ENCODE assay signal across 11 mouse cellular contexts in genomic region chr11:99105981-99106726, GRCm38 (mm10). TPM values are rescaled to one million over a fixed set of nuclear protein-coding genes. Genes with fewer than 3 reads are reported as not detected.
DNase-seq lines count a peak whose midpoint lies in the region; ATAC-seq and TF ChIP-seq lines count a peak whose summit lies in the region.
"Had no signal": no experiment of that assay in that cellular context is flagged by ENCODE, and none has a peak within 500 bp of the region (broad histone marks: within the 10 kb centered on the region; RNA-seq: fewer than 3 reads in every experiment).

No protein-coding gene starts in this region.

- no peaks in the 10 kb centered on the region for H3K9me3 ChIP-seq in liver, embryonic 15.5 days (replicated peaks)

- peaks cover 12% of the 10 kb centered on the region for H3K4me1 ChIP-seq in liver, embryonic 15.5 days (replicated peaks)

- H3K27ac ChIP-seq in liver, embryonic 15.5 days (replicated peaks): no peak overlapping the region
- H3K27ac ChIP-seq in left cerebral cortex, adult 2 months: no peak overlapping the region

- H3K9ac ChIP-seq in liver, embryonic 15.5 days: no peak overlapping the region

- DNase-seq in 416B (ENCODE audit: low read depth) (peak; percentile 59), NIH3T3 (ENCODE audit: low read depth) (peak; percentile 62)
- peak; percentile 77 to 82 for DNase-seq in kidney, adult 8-10 months
- no peak for DNase-seq in right cerebral cortex, postnatal 10 days (ENCODE audit: low spot score in 2 of 2)
- DNase-seq in left cerebral cortex, adult 2 months (ENCODE audit: extremely low spot score in 1 of 2, low spot score in 2 of 2): no peak
- DNase-seq in thymus, postnatal 25 days: no peak
- DNase-seq: heart, postnatal 14 days; retina, postnatal 1 day; thymus, postnatal 36 days had no signal

- peak; percentile 63; the same call in 1 of the 2 replicates for ATAC-seq in liver, embryonic 15.5 days (ENCODE audit: insufficient read depth)

- 0 out of 2 replicates have a peak, but pooled peaks cover 3% of the 10 kb centered on the region for H3K27me3 ChIP-seq in liver, embryonic 15.5 days

- H3K4me2 ChIP-seq in liver, embryonic 15.5 days: no peak overlapping the region

- intact Hi-C loops in left cerebral cortex, adult 2 months (cut with DNase I): loop anchor here (5.0 kb wide), 1 partner anchor 39 kb away; no protein-coding TSS in a partner anchor

- H3K4me3 ChIP-seq in liver, embryonic 15.5 days (replicated peaks): no peak overlapping the region
- H3K4me3 ChIP-seq in left cerebral cortex, adult 2 months: no peak overlapping the region

- 33% methylated on average over 12 of the region's 12 CpGs for WGBS in liver, embryonic 15.5 days (ENCODE audit: insufficient replicate concordance)

- H3K36me3 ChIP-seq in liver, embryonic 15.5 days (replicated peaks): no peaks in the 10 kb centered on the region

- TF ChIP-seq CTCF in left cerebral cortex, adult 2 months (IDR thresholded peaks at IDR 0.05): no peak

RNA-seq across cellular contexts. Expression of gene Tns4, which starts 17.0 kb away (rescaled TPM):
- 0.29 and 0.46 TPM in 2 replicates for polyA plus RNA-seq in liver, embryonic 15.5 days (2015; fragmentation: Nextera tagmentation; extraction: Ambion mirVana)
- total RNA-seq in left cerebral cortex, adult 2 months (2021): 1 to 10 TPM in 1 of 2 experiments, under 1 TPM in 1; 0.19 to 1.1 TPM

RNA-seq across cellular contexts. Expression of gene Ccr7, which starts 48.7 kb away (rescaled TPM):
- polyA plus RNA-seq in liver, embryonic 15.5 days (2015; fragmentation: Nextera tagmentation; extraction: Ambion mirVana): 0.15 and 0.31 TPM in 2 replicates
- not detected for total RNA-seq in left cerebral cortex, adult 2 months (2021)
- total RNA-seq: midbrain, postnatal 0 days had no signal
- polyA plus RNA-seq: midbrain, postnatal 0 days had no signal

Comparison
In these comparisons a context has a peak if more than half of its experiments do, and no peak if none do; other contexts are left out.
1. DNase-seq: peak in 416B (single experiment), NIH3T3 (single experiment) and kidney, adult 8-10 months (2 of 2); none in right cerebral cortex, postnatal 10 days (0 of 2), left cerebral cortex, adult 2 months (0 of 2) and thymus, postnatal 25 days (single experiment).